Mouse (Mus musculus) small intestine, adult 2 months (tissue): ENCODE measurements around the gene Muc20.

Experiments
- CTCF ChIP-seq: fragments of 200-500 bp; IDR thresholded peaks from 2 replicates; pipeline ENCODE4 v1.5.1; 2012; ENCODE audit warnings: low read depth, mild to moderate bottlenecking, control low read depth, inconsistent platforms, low read length, moderate library complexity, mixed read lengths; ENCODE audit not compliant: insufficient replicate concordance, insufficient read length; ENCODE audit errors: extremely low read depth
- POLR2A ChIP-seq: fragments of 200-500 bp; IDR thresholded peaks from 2 replicates; pipeline ENCODE4 v1.6.1; 2012; ENCODE audit warnings: low read depth, mild to moderate bottlenecking, control low read depth, inconsistent platforms, low read length, moderate library complexity

- TF ChIP-seq CTCF (no peak), POLR2A (no peak)
Observed at GRCm38 (mm10) chr16:32803252-32803853, 6.1 kb upstream of the Muc20 start.
